ENCODE assay signal across 10 mouse cellular contexts in the genomic region with DNA sequence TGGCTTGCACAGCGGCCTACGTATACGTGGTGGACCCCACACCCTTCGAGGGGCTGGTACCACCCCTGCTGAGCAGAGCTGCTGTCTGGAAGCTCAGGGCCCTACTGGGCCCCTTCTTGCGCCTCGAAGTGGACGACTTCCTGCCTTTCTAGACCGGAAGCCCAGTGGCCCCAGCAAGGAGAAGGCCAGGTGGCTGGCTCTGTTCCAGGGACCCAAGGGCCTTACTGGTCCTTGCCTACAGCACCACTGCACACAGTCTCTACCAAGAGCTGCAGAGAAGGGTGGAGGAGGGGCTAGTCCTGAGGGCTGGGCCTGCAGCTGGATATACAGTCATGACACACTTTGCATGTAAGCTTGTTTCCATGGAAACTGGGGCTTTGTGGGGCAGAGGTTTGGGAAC. TPM values are rescaled to one million over a fixed set of nuclear protein-coding genes. Genes with fewer than 3 reads are reported as not detected.
DNase-seq lines count a peak whose midpoint lies in the region; ATAC-seq and TF ChIP-seq lines count a peak whose summit lies in the region.
"Had no signal": no experiment of that assay in that cellular context is flagged by ENCODE, and none has a peak within 500 bp of the region (broad histone marks: within the 10 kb centered on the region; RNA-seq: fewer than 3 reads in every experiment).

No protein-coding gene starts in this region.

- H3K9ac ChIP-seq in hindbrain, postnatal 0 days (replicated peaks; ENCODE audit: low read length), result no peak overlapping the region
- H3K9ac ChIP-seq: heart, embryonic 15.5 days had no signal

- H3K27me3 ChIP-seq in heart, embryonic 10.5 days (ENCODE audit: insufficient read depth, poor library complexity, severe bottlenecking), result no peaks in the 10 kb centered on the region
- H3K27me3 ChIP-seq in hindbrain, postnatal 0 days (ENCODE audit: insufficient read depth, low read length), result no peaks in the 10 kb centered on the region
- H3K27me3 ChIP-seq in megakaryocyte, embryonic 14.5 days (replicated peaks), result peaks cover 40% of the 10 kb centered on the region
- H3K27me3 ChIP-seq: heart, embryonic 15.5 days; Patski had no signal

- H3K4me1 ChIP-seq in heart, embryonic 10.5 days, result peaks cover 34% of the 10 kb centered on the region
- H3K4me1 ChIP-seq in hindbrain, postnatal 0 days (ENCODE audit: insufficient read depth, low read length), result no peaks in the 10 kb centered on the region
- peaks cover 23% of the 10 kb centered on the region for H3K4me1 ChIP-seq in megakaryocyte, embryonic 14.5 days

- no peaks in the 10 kb centered on the region for H3K9me3 ChIP-seq in heart, embryonic 10.5 days
- no peaks in the 10 kb centered on the region for H3K9me3 ChIP-seq in hindbrain, postnatal 0 days (ENCODE audit: low read length)
- no peaks in the 10 kb centered on the region for H3K9me3 ChIP-seq in megakaryocyte, embryonic 14.5 days
- H3K9me3 ChIP-seq: heart, embryonic 15.5 days had no signal

- peak; percentile 62 for ATAC-seq in hindbrain, postnatal 0 days
- ATAC-seq in activated CD4-positive, CD25-positive, alpha-beta regulatory T cell, adult 4 months, result no peak
- ATAC-seq in erythroblast, adult 5-6 weeks (replicated peaks; ENCODE audit: low FRiP score, poor library complexity, severe bottlenecking), result no peak
- ATAC-seq: Patski had no signal

- no peak overlapping the region for H3K4me2 ChIP-seq in hindbrain, postnatal 0 days (ENCODE audit: low read depth, low read length)
- H3K4me2 ChIP-seq: heart, embryonic 15.5 days had no signal

- peak overlapping the region; percentile 48 for H3K27ac ChIP-seq in heart, embryonic 10.5 days
- H3K27ac ChIP-seq in hindbrain, postnatal 0 days, result 0 out of 2 replicates have a peak overlapping the region, but pooled peaks have one; percentile 36
- H3K27ac ChIP-seq: heart, embryonic 15.5 days had no signal

- no peak for TF ChIP-seq CTCF in hindbrain, postnatal 0 days (IDR thresholded peaks at IDR 0.05; ENCODE audit: low read depth)

- no peak for DNase-seq in heart, embryonic 10.5 days (ENCODE audit: low spot score)
- DNase-seq in heart, adult 9 months (ENCODE audit: low spot score in 2 of 2), result no peak
- DNase-seq in A20 (ENCODE audit: low read depth, low spot score), result peak; percentile 52
- peak; percentile 42 for DNase-seq in embryo, embryonic 10.5 days (ENCODE audit: low spot score)
- DNase-seq in hindbrain, postnatal 0 days (ENCODE audit: low spot score), result no peak

- 68% methylated on average over 8 of the region's 8 CpGs for WGBS in heart, embryonic 10.5 days
- WGBS in hindbrain, postnatal 0 days, result 63% methylated on average over 8 of the region's 8 CpGs

- peaks cover 42% of the 10 kb centered on the region for H3K36me3 ChIP-seq in heart, embryonic 10.5 days
- peaks cover 30% of the 10 kb centered on the region for H3K36me3 ChIP-seq in hindbrain, postnatal 0 days (ENCODE audit: insufficient read depth, low read length)
- H3K36me3 ChIP-seq in megakaryocyte, embryonic 14.5 days (replicated peaks; ENCODE audit: low read length), result peaks cover 20% of the 10 kb centered on the region

- no peak overlapping the region for H3K4me3 ChIP-seq in heart, embryonic 10.5 days
- H3K4me3 ChIP-seq in hindbrain, postnatal 0 days (ENCODE audit: low read length), result no peak overlapping the region
- peak overlapping the region; percentile 35 for H3K4me3 ChIP-seq in megakaryocyte, embryonic 14.5 days (replicated peaks)
- H3K4me3 ChIP-seq: heart, embryonic 15.5 days had no signal

RNA-seq across cellular contexts. Expression of a gene that starts 2.3 kb away (rescaled TPM):
- polyA plus RNA-seq in heart, embryonic 10.5 days (2016; fragmentation: Nextera tagmentation; extraction: Ambion mirVana), result not detected in 2 replicates
- not detected in 2 replicates for total RNA-seq in hindbrain, postnatal 0 days (2014; rRNA removed)
- not detected in 2 replicates for polyA plus RNA-seq in hindbrain, postnatal 0 days (2015; fragmentation: Nextera tagmentation; extraction: Ambion mirVana)
- not detected in 2 replicates for polyA plus RNA-seq in megakaryocyte, embryonic 14.5 days (2012; ENCODE audit: insufficient read depth, low replicate concordance)
- polyA plus RNA-seq in activated CD4-positive, CD25-positive, alpha-beta regulatory T cell, adult 4 months (2017; shearing (Covaris generic)), result not detected
- total RNA-seq in erythroblast, adult 5-6 weeks (2015; ENCODE audit: low replicate concordance), result not detected in 2 replicates
- not detected in 2 replicates for total RNA-seq in erythroblast, adult 5-6 weeks (2017; ENCODE audit: low replicate concordance)
- polyA plus RNA-seq: heart, embryonic 15.5 days; Patski had no signal

RNA-seq across cellular contexts. Expression of a gene that starts 14.9 kb away (rescaled TPM):
- polyA plus RNA-seq in heart, embryonic 10.5 days (2016; fragmentation: Nextera tagmentation; extraction: Ambion mirVana), result 21.2 and 27.5 TPM in 2 replicates
- 32.0 and 34.0 TPM in 2 replicates for total RNA-seq in hindbrain, postnatal 0 days (2014; rRNA removed)
- polyA plus RNA-seq in hindbrain, postnatal 0 days (2015; fragmentation: Nextera tagmentation; extraction: Ambion mirVana), result 13.3 and 14.5 TPM in 2 replicates
- polyA plus RNA-seq in megakaryocyte, embryonic 14.5 days (2012; ENCODE audit: insufficient read depth, low replicate concordance), result 18.6 and 41.2 TPM in 2 replicates
- 1 to 10 TPM; 1.7 to 2.7 TPM for polyA plus RNA-seq in activated CD4-positive, CD25-positive, alpha-beta regulatory T cell, adult 4 months (2017; shearing (Covaris generic))
- 1.5 and 3.1 TPM in 2 replicates for total RNA-seq in erythroblast, adult 5-6 weeks (2015; ENCODE audit: low replicate concordance)
- 0.26 and 0.56 TPM in 2 replicates for total RNA-seq in erythroblast, adult 5-6 weeks (2017; ENCODE audit: low replicate concordance)

RNA-seq across cellular contexts. Expression of a gene that starts 28.5 kb away (rescaled TPM):
- 83.3 and 111 TPM in 2 replicates for polyA plus RNA-seq in heart, embryonic 10.5 days (2016; fragmentation: Nextera tagmentation; extraction: Ambion mirVana)
- 61.4 and 65.1 TPM in 2 replicates for total RNA-seq in hindbrain, postnatal 0 days (2014; rRNA removed)
- polyA plus RNA-seq in hindbrain, postnatal 0 days (2015; fragmentation: Nextera tagmentation; extraction: Ambion mirVana), result 60.9 and 67.8 TPM in 2 replicates
- 3.9 and 21.7 TPM in 2 replicates for polyA plus RNA-seq in megakaryocyte, embryonic 14.5 days (2012; ENCODE audit: insufficient read depth, low replicate concordance)
- 10 to 100 TPM; 27.7 to 46.5 TPM for polyA plus RNA-seq in activated CD4-positive, CD25-positive, alpha-beta regulatory T cell, adult 4 months (2017; shearing (Covaris generic))
- total RNA-seq in erythroblast, adult 5-6 weeks (2015; ENCODE audit: low replicate concordance), result 20.9 and 48.0 TPM in 2 replicates
- 16.4 and 19.1 TPM in 2 replicates for total RNA-seq in erythroblast, adult 5-6 weeks (2017; ENCODE audit: low replicate concordance)

RNA-seq across cellular contexts. Expression of a gene that starts 28.5 kb away (rescaled TPM):
- polyA plus RNA-seq in heart, embryonic 10.5 days (2016; fragmentation: Nextera tagmentation; extraction: Ambion mirVana), result 601 and 873 TPM in 2 replicates
- 110 and 127 TPM in 2 replicates for total RNA-seq in hindbrain, postnatal 0 days (2014; rRNA removed)
- 426 and 453 TPM in 2 replicates for polyA plus RNA-seq in hindbrain, postnatal 0 days (2015; fragmentation: Nextera tagmentation; extraction: Ambion mirVana)
- 283 and 648 TPM in 2 replicates for polyA plus RNA-seq in megakaryocyte, embryonic 14.5 days (2012; ENCODE audit: insufficient read depth, low replicate concordance)
- polyA plus RNA-seq in activated CD4-positive, CD25-positive, alpha-beta regulatory T cell, adult 4 months (2017; shearing (Covaris generic)), result 100 to 1,000 TPM; 186 to 213 TPM
- 74.6 and 96.3 TPM in 2 replicates for total RNA-seq in erythroblast, adult 5-6 weeks (2015; ENCODE audit: low replicate concordance)
- 83.7 and 90.7 TPM in 2 replicates for total RNA-seq in erythroblast, adult 5-6 weeks (2017; ENCODE audit: low replicate concordance)

RNA-seq across cellular contexts. Expression of a gene that starts 38.1 kb away (rescaled TPM):
- 1.4 and 4.0 TPM in 2 replicates for polyA plus RNA-seq in heart, embryonic 10.5 days (2016; fragmentation: Nextera tagmentation; extraction: Ambion mirVana)
- total RNA-seq in hindbrain, postnatal 0 days (2014; rRNA removed), result not detected in 2 replicates
- 1.1 and 3.1 TPM in 2 replicates for polyA plus RNA-seq in hindbrain, postnatal 0 days (2015; fragmentation: Nextera tagmentation; extraction: Ambion mirVana)
- 1.3 TPM in 1 of 2 replicates, not detected in the other for polyA plus RNA-seq in megakaryocyte, embryonic 14.5 days (2012; ENCODE audit: insufficient read depth, low replicate concordance)
- not detected for polyA plus RNA-seq in activated CD4-positive, CD25-positive, alpha-beta regulatory T cell, adult 4 months (2017; shearing (Covaris generic))
- total RNA-seq in erythroblast, adult 5-6 weeks (2015; ENCODE audit: low replicate concordance), result not detected in 2 replicates
- total RNA-seq in erythroblast, adult 5-6 weeks (2017; ENCODE audit: low replicate concordance), result not detected in 2 replicates

Comparison
In these comparisons a context has a peak if more than half of its experiments do, and no peak if none do; other contexts are left out.
1. DNase-seq: peak in A20 (single experiment) and embryo, embryonic 10.5 days (single experiment); none in heart, embryonic 10.5 days (single experiment), heart, adult 9 months (0 of 2) and hindbrain, postnatal 0 days (single experiment).